Mouse (Mus musculus) heart, embryonic 16.5 days (tissue): ENCODE measurements at regions not wholly inside any gene's neighbourhood (a gene's known extent, or its start where the extent isn't known, plus 50 kb on each side); places are given as distances from the start of the nearest gene placed in this dataset.

Experiments used
- ATAC-seq: fragments of 200-750 bp; cut with Nextera tagmentation; replicated peaks from 2 replicates; pipeline ENCODE4 v1.8.0; 2017; ENCODE audit warnings: moderate number of reproducible peaks; ENCODE audit not compliant: insufficient read depth, low FRiP score; ENCODE audit errors: extremely low read depth
- H3K27ac ChIP-seq: fragments of 300-500 bp; sonication (generic); 2 replicates; pipeline ENCODE4 v1.5.1; 2014; ENCODE audit warnings: mild to moderate bottlenecking, low read length, control low read depth, moderate library complexity
- H3K27me3 ChIP-seq: fragments of 300-500 bp; sonication (generic); 2 replicates; pipeline ENCODE4 v1.6.1; 2014; ENCODE audit warnings: low read length, mixed read lengths; ENCODE audit not compliant: control insufficient read depth, insufficient read depth
- H3K36me3 ChIP-seq: fragments of 300-500 bp; sonication (generic); 2 replicates; pipeline ENCODE4 v1.6.1; 2014; ENCODE audit not compliant: control insufficient read depth, insufficient read depth
- H3K4me1 ChIP-seq: fragments of 300-500 bp; sonication (generic); 2 replicates; pipeline ENCODE4 v1.6.1; 2014; ENCODE audit warnings: low read length, mixed read lengths; ENCODE audit not compliant: control insufficient read depth, insufficient read depth
- H3K4me2 ChIP-seq: fragments of 300-500 bp; sonication (generic); 2 replicates; pipeline ENCODE4 v1.6.1; 2014; ENCODE audit warnings: low read depth, mild to moderate bottlenecking, control low read depth, low read length
- H3K4me3 ChIP-seq: fragments of 300-500 bp; sonication (generic); 2 replicates; pipeline ENCODE4 v1.5.1; 2014; ENCODE audit warnings: mild to moderate bottlenecking, control low read depth, low read length
- H3K9ac ChIP-seq: fragments of 300-500 bp; sonication (generic); 2 replicates; pipeline ENCODE4 v1.6.1; 2014; ENCODE audit warnings: low read length, control low read depth
- H3K9me3 ChIP-seq: fragments of 300-500 bp; sonication (generic); replicated peaks from 2 replicates; pipeline ENCODE4 v1.6.1; 2016; ENCODE audit warnings: low read length; ENCODE audit not compliant: control insufficient read depth
- WGBS: fragments of 180-500 bp; shearing (Covaris S2); extraction: QIAGEN DNeasy Blood & Tissue Kit; methylation state at CpG from one replicate; pipeline ENCODE4 v1.1.7; 2014; 5-methylcytosine and 5-hydroxymethylcytosine counted together

GRCm38 (mm10) chr19:14180244-14180643 is 266.9 kb downstream of the Olfr1505 start:
- ATAC-seq = no peak
- no peak overlapping the region for H3K4me2 ChIP-seq
- H3K36me3 ChIP-seq = no peaks in the 10 kb centered on the region
- H3K9ac ChIP-seq = no peak overlapping the region
- 0 out of 2 replicates have a peak, but pooled peaks cover 2% of the 10 kb centered on the region for H3K9me3 ChIP-seq
- H3K27me3 ChIP-seq = peaks cover 39% of the 10 kb centered on the region
- H3K4me3 ChIP-seq = no peak overlapping the region
- WGBS = 24% methylated on average over 4 of the region's 4 CpGs
- no peak overlapping the region for H3K27ac ChIP-seq
- H3K4me1 ChIP-seq = no peaks in the 10 kb centered on the region

- H3K4me2 ChIP-seq = no peak overlapping the region
- H3K27me3 ChIP-seq = peaks cover 39% of the 10 kb centered on the region
- no peak for ATAC-seq
- no peaks in the 10 kb centered on the region for H3K4me1 ChIP-seq
- WGBS = 75% methylated on average over 3 of the region's 3 CpGs
- H3K36me3 ChIP-seq = no peaks in the 10 kb centered on the region
- H3K27ac ChIP-seq = no peak overlapping the region
- no peak overlapping the region for H3K4me3 ChIP-seq
- 0 out of 2 replicates have a peak, but pooled peaks cover 2% of the 10 kb centered on the region for H3K9me3 ChIP-seq
- H3K9ac ChIP-seq = no peak overlapping the region
Measured at GRCm38 (mm10) chr19:14180956-14181355, 267.6 kb downstream of the Olfr1505 start.

DNA sequence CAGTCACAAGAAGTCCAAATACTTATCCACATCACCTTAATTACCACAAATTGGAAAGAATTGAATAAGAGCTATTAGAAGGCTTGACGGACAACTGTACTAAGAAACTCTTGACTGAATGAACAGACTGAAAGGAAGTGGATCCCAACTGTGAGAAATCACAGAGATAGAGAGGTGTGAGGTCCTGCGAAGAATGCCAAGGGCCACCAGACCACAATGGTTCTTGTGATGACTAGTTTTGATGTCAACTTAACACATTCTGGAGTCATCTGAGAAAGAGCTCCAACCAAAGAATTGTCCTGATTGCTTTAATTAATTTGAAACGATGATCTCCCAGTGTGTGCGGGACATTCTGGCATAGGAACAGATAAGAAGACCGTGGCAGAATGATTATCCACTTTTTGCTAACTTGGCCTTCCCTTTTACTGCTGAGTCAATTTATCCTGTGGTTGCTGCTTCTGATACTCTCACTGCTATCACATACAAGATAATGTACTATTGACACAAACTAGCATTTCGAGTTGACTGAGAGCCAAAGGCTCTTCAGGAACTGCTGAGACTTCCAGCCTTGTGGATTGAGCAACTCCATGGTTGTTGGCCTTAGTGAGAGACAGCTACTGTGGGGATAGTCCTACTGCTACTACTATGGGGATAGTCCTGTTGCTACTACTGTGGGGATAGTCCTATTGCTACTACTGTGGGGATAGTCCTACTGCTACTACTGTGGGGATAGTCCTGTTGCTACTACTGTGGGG is 268.5 kb downstream of the Olfr1505 start:
- H3K4me2 ChIP-seq = no peak overlapping the region
- H3K27me3 ChIP-seq = peaks cover 36% of the 10 kb centered on the region
- H3K4me3 ChIP-seq = no peak overlapping the region
- 0 out of 2 replicates have a peak, but pooled peaks cover 2% of the 10 kb centered on the region for H3K9me3 ChIP-seq
- no peak overlapping the region for H3K9ac ChIP-seq
- no peaks in the 10 kb centered on the region for H3K4me1 ChIP-seq
- no peak for ATAC-seq
- H3K27ac ChIP-seq = no peak overlapping the region
- 44% methylated on average over 6 of the region's 6 CpGs for WGBS
- no peaks in the 10 kb centered on the region for H3K36me3 ChIP-seq

DNA sequence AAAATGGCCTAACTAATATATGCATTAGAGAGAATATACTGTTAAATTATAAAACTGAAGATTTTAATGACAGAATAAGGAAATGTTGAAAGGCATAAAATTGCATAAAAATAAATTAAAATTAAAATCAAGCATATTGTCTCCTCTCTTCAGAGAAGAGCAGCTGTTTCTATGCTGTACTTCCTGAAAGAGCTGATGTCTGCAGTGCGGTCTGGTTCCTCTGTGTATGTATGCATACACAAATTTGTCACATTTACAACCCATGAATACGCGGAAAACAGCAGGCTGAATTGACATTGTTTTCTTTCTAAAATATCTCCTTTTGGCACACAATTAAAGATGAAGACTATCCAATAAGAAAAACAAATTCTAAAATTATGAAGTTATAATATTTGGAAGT is 278.5 kb downstream of the Olfr1505 start:
- H3K9ac ChIP-seq = no peak overlapping the region

DNA sequence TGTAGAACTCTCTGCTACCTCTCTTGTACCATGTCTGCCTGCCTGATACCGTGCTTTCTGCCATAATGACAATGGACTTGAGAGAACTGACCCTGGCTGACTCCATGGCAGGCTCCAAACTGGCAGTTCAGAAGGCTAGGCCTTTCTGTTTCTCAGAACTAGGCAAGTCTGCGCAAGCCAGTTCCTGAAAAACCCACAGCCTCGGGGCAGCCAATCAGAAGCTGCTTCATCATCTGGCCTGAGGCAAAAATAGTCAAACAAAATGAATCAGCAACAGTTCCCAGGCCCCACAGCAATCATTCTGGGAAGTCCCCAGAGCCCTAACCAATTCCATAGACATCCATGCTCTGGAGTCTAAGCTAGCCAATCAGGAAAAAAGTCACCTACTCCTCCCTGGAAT is 284.5 kb downstream of the Olfr1505 start:
- H3K4me2 ChIP-seq = no peak overlapping the region
- no peak overlapping the region for H3K4me3 ChIP-seq
- no peak for ATAC-seq
- no peak overlapping the region for H3K27ac ChIP-seq
- no peaks in the 10 kb centered on the region for H3K36me3 ChIP-seq
- WGBS = 82% methylated on average over 3 of the region's 3 CpGs
- H3K9ac ChIP-seq = no peak overlapping the region
- H3K9me3 ChIP-seq = no peaks in the 10 kb centered on the region
- no peaks in the 10 kb centered on the region for H3K4me1 ChIP-seq
- peaks cover 3% of the 10 kb centered on the region; the same call in 1 of the 2 replicates for H3K27me3 ChIP-seq

More for the DNA sequence above, 278.5 kb downstream of the Olfr1505 start:
- H3K27ac ChIP-seq = no peak overlapping the region
- no peaks in the 10 kb centered on the region for H3K36me3 ChIP-seq
- H3K4me3 ChIP-seq = no peak overlapping the region
- ATAC-seq = no peak
- WGBS = 86% methylated on average over 3 of the region's 3 CpGs
- H3K9me3 ChIP-seq = no peaks in the 10 kb centered on the region
- H3K4me1 ChIP-seq = no peaks in the 10 kb centered on the region
- no peaks in the 10 kb centered on the region; the same call in 1 of the 2 replicates for H3K27me3 ChIP-seq
- H3K4me2 ChIP-seq = no peak overlapping the region

GRCm38 (mm10) chr19:14220507-14220909 is 307.2 kb downstream of the Olfr1505 start:
- WGBS = 71% methylated on average over 4 of the region's 4 CpGs
- no peak for ATAC-seq

GRCm38 (mm10) chr19:14225061-14225696 is 311.8 kb downstream of the Olfr1505 start:
- ATAC-seq = peak; percentile 91
- Histone ChIP-seq H3K4me2 (no peak overlapping the region), H3K27ac (0 out of 2 replicates have a peak overlapping the region, but pooled peaks have one; percentile 26), H3K36me3 (no peaks in the 10 kb centered on the region), H3K4me1 (peaks cover 7% of the 10 kb centered on the region), H3K27me3 (no peaks in the 10 kb centered on the region), H3K9me3 (no peaks in the 10 kb centered on the region), H3K9ac (no peak overlapping the region), H3K4me3 (no peak overlapping the region)
- 30% methylated on average over 6 of the region's 6 CpGs for WGBS

More at GRCm38 (mm10) chr19:14220507-14220909, 307.2 kb downstream of the Olfr1505 start:
- H3K27ac ChIP-seq = no peak overlapping the region
- no peak overlapping the region for H3K4me3 ChIP-seq
- no peaks in the 10 kb centered on the region for H3K27me3 ChIP-seq
- peaks cover 4% of the 10 kb centered on the region for H3K4me1 ChIP-seq
- H3K9me3 ChIP-seq = no peaks in the 10 kb centered on the region
- no peak overlapping the region for H3K9ac ChIP-seq
- H3K36me3 ChIP-seq = no peaks in the 10 kb centered on the region
- no peak overlapping the region for H3K4me2 ChIP-seq

GRCm38 (mm10) chr19:14225787-14226186 is 312.5 kb downstream of the Olfr1505 start:
- ATAC-seq = no peak
- Histone ChIP-seq H3K9me3 (no peaks in the 10 kb centered on the region), H3K36me3 (no peaks in the 10 kb centered on the region), H3K4me3 (no peak overlapping the region), H3K4me2 (no peak overlapping the region), H3K27ac (no peak overlapping the region), H3K4me1 (peaks cover 7% of the 10 kb centered on the region), H3K27me3 (no peaks in the 10 kb centered on the region), H3K9ac (no peak overlapping the region)
- WGBS = 29% methylated on average over 4 of the region's 4 CpGs

DNA sequence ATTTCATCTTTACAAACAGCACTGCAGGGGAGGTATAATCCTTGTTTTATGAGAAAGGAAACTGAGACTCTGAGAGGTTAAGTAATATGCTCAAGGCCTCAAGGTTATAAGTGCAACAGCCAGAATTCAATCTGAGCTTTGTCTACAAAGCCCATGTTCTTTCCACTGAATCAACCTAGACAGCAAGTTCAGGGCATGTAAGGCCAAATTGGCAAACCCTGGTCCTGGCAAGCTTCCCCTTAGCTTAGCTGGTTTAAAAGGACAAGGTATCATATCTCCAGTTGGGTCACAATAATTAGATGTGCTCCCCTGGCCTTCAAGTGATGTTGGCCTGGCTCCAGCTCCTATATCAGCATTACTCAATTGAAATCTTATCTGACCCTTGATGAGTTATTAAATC is 313.2 kb downstream of the Olfr1505 start:
- Histone ChIP-seq H3K27ac (no peak overlapping the region), H3K4me3 (no peak overlapping the region), H3K9ac (no peak overlapping the region), H3K4me1 (peaks cover 7% of the 10 kb centered on the region), H3K9me3 (no peaks in the 10 kb centered on the region), H3K36me3 (no peaks in the 10 kb centered on the region), H3K4me2 (no peak overlapping the region), H3K27me3 (no peaks in the 10 kb centered on the region)
- no peak for ATAC-seq
